Mouse (Mus musculus) cerebellum, adult 9-10 months (tissue): ENCODE data around the gene Gpha2.

Source experiments
- DNase-seq: peaks from one replicate; pipeline ENCODE4 v3.0.0; 2022

The Gpha2 gene

DNA sequence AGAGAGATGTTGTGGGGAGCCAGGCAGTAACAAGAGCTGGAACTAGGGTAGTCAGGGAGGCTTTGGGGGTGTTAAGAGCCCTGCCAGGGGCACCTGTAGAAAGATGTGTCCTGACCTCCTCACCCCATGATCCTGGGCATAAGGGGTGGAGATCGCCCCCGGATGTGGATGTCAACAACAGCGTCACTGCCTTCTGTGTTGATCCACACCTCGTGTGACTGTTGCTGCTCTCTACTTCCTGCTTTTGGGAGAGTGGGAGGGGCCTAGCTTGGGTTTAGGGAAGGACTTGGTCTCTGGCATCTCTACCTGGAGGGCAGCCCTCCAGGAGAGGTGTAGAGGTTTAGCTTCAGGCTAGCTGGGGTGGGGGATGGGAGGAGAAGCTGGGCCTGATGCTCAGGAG, 16.1 kb downstream of the Gpha2 start:
- peak; percentile 70 for DNase-seq

DNA sequence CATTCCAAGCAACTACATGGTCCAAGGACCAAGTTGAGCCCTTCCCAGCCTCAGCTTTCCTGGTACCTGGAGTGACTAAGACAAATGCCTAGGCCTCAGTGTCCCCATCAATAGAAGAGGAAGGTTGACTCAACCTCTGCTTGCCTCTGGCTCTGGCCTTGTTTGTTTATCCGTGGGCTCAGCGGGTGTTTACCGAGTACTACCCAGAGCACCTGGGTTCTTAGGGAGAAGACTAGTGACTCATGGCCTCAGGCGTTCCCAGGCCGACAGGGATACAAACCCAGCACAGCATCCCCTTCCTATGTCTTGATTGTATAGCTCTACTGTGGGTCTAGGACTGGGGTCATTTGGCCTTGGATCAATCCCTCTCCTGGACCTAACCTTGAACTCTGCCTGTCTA, 17.0 kb downstream of the Gpha2 start:
- no peak for DNase-seq

DNA sequence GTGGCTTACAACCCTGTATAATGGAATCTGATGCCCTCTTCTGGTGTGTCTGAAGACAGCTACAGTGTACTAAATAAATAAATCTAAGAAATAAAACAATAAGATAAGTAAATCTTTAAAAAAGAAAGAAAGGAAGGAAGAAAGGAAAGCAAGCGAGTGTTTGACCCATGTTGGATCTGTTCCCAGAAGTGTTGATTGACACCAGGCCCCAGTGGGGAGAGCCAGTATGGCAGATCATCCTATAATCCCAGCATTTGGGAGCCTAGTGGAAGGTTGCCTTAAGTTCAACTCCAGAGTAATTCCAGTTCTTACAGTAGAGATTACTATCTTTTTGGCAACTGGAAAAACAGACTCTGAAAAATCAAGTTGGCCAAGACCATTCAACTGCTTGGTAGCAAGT, 19.6 kb downstream of the Gpha2 start:
- no peak for DNase-seq

DNA sequence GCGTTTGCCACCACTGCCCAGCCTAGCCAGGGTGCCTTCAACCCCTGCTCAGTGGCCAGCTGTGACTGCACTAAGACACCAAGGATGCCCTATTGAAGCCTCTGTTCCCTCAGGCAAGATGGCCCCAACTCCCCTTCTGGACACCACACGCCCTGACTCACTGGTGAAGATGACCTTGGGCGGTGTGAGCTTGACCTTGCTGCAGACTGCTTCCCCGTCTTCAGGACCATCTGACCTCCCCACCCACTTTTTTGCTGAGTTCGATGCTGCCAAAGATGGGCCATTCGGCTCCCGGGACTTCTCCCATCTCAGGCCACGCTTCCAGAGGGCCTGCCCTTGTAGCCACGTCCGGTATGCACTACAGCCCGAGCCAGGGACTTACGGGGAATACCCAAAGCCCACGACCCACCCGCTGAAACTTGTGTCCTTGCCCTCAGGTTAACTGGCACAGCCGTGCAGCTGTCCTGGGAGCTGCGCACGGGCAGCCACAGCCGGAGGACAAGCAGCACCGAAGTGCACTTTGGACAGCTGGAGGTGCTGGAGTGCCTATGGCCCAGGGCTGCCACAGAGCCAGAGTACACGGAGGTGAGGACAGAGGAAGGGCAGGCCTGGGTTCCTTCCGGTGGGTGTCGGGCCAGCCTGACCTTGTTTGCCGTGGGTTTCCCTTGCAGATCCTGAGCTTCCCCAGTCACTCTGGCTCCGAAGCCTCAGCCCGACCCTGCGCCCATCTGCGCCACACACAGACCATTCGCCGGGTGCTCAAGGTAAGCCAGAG, 21.5 kb downstream of the Gpha2 start:
- no peak for DNase-seq

DNA sequence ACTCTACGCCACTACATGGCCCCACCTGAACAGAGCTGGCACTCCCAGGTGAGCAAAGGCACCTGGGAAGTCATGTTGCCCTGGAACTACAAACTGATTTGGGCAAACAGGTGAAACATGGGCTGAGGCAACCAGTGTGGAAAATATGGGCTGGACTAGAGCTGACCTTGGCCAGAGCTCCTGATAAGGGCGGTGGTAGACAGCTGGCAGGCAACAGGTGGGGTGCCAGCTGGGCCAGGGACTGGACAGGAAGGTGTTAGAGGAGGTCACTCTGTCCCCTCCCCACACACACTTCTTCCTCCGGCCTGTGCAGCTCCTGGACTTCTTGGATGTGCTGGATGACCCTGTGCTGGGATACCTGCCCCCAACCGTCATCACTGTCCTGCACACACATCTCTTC, 26.8 kb downstream of the Gpha2 start:
- no peak for DNase-seq

DNA sequence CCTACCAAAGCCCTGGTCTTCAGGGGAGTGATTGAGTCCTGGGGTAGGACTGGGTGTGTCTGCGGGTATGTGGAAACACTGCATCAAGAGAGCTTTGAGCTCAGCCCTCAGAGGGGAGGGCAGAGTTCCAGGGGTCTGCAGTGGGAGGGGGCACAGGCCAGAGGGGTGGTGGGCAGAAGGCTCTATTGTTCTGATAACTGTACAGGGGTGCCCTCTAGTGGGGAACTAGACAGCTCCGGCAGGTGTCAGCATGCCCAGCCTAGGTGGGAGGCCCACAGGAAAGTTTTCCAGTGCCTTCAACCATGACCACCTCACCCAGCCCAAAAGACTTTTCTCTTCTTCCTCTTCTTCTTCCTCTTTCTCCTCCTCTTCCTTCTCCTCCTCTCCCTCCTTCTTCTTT, 34.2 kb downstream of the Gpha2 start:
- peak; percentile 60 for DNase-seq

DNA sequence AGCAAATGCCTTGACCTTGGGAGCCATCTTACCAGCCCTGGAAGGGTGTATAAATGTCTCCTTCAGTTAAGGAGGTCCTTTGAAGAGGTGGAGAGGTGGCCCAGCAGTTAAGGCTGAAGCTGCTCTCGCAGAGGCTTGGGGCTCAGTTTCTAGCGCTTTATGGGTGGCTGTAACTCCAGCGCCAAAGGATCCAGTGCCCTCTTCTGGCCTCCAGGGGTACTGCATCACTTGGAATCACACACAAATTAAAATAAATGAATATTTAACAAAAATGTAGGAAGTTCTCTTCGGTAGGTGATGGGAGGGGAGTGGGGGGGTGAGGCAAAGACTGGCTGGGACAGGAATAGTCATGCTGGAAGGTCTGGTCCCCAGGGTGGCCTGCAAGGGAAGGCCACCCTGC, 34.8 kb downstream of the Gpha2 start:
- no peak for DNase-seq

DNA sequence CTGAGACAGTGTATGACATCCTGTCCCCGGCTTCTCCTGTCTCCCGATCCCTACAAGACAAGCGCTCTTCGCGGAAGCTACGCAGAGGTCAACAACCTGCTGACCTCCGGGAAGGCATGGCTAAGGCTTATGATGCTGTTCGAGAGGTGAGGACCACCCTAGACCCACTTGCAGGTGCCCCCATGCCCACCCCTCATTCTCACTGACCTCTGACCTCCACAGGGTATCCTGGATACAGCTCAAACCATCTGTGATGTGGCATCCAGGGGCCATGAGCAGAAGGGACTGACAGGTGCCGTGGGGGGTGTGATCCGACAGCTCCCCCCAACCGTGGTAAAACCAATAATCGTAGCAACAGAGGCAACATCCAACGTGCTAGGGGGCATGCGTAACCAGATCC, 35.2 kb downstream of the Gpha2 start:
- peak; percentile 58 for DNase-seq

DNA sequence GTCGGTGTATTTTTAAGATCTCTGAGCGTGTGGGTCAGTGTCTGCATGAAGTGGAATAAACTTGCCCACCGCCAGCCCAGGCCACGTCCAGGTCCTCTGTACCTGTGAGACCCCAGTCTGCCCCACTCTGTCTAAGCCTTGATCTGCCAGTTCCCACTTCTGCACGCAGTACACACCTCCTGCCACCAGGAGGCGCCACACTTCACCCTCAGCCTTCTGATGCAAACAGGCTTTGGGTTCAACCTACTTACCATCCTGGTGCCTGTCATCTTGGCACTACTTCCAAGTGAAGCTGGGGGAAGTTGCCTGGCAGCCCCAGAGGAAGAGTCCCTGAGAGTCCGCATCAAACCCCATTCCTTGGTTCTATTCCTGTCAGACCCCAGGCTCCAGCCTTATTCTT, 36.0 kb downstream of the Gpha2 start:
- DNase-seq: peak; percentile 92

DNA sequence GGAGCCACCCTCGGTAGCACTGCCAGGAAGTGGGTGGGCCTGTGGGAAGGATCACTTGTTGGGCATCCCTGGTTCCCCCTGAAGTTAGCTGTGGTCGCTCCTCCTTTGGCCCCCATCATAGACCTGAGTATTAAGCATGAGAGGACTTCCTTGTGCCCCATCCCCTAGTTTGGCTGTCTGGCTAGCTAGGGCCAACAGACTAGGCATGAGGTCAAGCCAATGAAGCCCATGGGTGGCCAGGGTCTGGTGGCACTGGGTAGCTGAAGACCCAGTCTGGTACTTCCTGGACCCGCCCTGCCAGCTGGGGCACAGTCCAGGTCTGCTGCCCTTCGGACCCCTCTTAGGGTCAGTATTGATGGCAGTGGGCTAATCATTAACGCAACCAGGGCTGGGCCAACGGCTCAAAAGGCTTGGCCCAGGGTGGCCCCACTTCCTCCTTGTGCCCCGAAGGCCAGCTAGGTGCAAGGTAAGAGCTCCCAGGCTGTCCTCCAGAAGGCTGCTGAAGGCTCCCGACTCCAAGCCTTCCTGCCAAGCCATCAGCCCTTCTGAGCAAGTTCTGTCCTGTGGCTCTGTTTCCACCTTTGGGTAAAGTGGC, 36.8 kb downstream of the Gpha2 start:
- peak; percentile 51 for DNase-seq

DNA sequence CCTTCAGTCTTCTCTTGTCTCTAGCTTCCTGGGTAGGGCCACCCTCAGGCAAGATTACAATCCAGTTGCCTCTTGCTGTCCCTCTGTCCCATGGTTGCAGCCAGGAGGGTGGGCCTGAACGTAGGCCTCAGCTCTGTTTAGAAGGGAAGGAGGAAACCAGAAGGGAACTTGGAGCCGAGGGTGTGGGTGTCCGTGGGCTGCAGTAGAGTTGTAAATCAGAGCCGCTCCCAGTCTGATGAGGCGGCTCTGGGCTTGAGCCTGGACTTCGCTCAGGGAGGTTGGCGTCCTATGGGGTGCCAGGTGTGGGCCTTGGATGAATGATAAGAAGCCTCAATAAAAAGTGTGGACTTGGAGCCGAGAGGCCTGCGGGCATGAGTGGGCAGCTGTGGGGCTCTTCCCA, 38.0 kb downstream of the Gpha2 start:
- DNase-seq: no peak

DNA sequence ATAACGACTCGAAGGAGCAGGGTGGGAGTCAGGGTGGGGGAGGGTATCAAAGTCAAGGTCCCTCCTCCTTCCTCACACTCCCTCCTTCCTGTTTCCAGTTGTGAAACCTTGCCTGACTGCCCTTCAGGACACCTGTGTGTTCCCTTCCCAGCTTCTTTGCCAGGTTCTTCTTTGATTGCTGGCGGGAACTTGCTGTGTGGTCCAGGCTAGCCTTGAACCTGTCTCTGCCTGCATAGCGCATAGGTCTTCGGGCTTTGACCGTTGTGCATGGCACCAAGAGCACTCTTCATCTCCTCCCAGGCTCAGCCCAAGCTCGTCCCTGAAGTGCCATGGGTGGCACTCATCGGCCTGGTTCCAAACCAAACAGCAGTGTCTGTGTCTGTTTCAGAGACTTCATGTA, 38.8 kb downstream of the Gpha2 start:
- DNase-seq: peak; percentile 57

DNA sequence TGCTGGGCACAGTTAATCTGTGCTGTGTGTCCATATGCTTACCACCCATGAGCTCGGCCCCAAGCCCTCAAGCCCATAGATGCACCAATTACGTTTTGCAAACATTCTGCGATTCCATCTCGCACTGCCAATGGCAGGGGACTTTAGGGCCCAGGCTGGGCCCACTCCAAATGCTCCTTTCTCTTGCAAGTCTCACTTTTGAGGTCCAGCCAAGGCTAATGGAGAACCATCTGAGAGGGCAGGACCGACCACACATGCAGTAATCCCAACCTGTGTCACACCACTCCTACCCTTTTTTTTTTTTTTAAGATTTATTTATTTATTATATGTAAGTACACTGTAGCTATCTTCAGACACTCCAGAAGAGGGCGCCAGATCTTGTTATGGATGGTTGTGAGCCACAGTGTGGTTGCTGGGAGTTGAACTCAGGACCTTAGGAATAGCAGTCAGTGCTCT, 39.6 kb downstream of the Gpha2 start:
- DNase-seq: peak; percentile 69

DNA sequence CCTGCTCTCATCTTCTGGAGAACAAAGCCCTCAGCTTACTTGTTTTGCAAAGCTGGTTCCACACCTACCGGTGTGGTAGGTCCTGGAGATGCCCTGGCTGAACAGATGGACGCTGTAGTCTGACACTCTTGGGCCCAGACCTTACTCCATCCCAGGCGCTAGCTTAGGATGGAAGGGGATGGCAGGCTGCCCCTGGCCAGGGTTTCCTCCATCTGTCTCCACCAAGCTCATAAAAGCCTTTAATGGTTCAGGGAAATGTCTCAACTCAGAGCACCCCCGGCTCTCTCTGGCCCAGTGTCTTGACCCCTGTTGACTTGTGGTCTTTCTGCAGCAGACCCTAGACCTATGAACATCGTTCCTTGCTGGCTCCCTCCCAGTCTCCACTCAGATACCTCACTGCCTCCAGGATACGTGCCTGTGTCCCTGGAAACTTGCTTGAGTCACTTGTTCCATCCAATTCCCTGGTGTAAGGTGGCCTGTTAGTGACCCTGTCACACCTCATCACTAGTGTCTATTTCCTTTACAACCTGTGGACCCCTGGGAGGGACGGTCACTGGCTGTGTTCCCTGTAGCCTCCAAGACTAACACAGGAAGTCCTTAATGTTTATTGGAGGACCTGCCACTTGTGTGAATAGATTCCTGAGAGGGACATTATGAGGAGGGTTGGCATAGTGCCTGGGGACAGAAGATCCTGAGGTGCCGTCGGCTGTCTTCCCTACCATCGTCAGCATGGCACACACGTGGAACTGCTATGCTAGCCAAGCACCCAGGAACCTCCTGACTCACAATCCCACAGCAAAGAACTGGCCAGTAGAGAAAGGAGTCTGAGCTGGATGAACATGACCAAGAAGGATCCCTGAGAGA, 41.4 kb downstream of the Gpha2 start:
- peak; percentile 97 for DNase-seq

DNA sequence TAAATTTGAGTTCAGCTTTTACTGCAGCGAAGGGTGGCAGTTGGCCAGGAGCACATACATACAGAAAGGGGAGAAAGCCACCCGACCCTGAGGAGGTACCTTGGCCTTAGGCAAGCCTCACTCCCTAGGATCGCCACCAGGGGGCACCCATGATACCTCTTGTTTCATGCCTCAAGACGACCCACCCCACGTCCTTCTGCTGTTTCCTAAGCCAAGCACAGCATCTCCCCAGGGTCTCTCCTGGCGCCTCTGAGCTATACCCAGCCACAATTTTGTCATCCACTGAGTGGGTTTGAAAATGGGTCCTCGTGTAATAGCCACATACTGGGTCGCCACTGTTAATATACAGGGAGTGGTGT, 42.0 kb downstream of the Gpha2 start:
- no peak for DNase-seq

DNA sequence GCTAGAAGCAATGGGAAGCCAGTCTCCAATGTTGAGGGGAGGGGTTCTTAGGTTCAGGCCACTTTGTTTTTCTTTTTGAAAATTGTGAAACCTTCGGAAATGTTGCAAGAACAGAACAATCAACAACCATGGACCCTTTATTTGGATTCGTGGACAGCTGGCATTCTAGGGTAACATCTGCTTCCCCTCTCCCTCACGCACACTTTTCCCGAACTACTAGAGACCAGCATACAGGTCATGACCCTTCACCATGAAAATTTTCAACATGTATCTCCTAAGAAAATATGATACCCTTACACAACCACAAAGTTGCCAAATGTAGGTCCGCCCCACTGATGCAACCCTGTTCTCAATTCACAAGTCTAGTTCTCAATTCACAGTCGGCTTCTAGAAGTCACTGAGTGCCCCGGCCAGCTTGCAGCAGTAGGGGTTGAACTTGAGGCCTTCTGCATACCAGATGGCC, 42.5 kb downstream of the Gpha2 start:
- DNase-seq: peak; percentile 57

DNA sequence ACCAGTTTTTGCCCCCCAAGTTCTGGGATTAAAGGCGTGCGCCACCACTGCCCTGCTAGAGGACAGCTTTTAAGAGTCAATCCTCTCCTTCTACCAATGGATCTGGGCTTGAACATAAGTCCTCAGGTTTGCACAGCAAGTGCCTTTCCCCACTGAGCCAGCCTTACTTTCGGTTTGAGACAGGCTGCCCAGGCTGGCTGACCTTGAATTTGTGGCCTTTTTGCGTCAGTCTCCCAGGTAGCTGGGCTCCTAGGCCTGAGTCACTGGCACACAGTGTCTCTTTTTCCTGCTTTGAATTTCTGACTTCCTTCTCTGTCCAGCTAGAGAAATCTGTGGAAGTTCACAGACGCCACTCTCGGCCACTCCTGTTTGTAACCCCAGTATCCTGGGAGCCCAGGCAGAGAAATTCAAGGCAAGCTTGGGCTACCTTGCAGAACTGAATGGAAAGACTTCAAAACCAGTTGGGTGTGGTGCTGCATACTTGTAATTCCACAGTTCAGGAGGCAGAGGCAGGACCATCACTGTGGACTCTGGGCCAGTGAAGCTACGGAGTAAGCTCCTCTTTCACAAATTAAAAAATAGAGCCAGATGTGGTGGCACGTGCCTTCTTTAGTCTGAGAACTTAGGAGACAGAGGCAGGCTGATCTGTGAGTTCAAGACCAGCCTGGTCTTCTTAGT, 43.8 kb downstream of the Gpha2 start:
- DNase-seq: no peak

DNA sequence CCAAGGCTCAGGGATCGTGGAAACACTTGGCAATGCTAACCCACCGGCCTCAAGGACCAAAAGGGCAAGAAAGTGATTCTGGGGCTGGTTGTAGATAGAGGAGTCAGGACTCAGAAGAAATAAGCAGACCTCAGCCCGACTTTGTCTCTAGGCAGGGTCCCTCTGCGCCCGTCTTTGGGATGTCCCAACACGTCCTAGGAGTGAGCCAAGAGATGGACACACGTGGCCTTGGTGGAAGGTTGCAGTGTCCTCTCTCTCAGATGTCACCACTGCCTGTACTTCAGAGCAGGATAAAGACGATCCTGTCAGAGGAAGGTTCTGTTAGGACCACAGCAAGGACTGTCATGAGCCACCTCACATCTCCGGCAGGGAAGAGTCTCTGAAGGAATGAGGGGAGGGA, 44.5 kb downstream of the Gpha2 start:
- no peak for DNase-seq

DNA sequence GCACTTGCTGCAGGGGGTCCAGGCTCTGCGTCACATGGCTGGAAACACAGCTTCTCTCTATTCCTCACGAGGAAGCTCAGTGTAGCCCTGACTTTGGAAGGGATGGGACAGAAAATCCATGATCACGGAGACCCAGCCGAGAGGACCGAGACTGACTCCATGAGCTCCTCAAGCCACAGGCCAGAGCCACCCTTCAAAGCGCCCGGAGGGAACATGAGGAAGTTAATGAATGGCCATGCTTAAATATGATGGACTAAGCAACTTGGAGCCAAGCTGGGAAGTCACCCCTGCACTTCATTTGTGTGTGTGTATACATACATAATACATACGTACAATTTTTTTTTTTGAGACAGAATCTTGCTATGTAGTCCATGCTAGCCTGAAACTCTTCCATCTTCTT, 45.0 kb downstream of the Gpha2 start:
- no peak for DNase-seq

DNA sequence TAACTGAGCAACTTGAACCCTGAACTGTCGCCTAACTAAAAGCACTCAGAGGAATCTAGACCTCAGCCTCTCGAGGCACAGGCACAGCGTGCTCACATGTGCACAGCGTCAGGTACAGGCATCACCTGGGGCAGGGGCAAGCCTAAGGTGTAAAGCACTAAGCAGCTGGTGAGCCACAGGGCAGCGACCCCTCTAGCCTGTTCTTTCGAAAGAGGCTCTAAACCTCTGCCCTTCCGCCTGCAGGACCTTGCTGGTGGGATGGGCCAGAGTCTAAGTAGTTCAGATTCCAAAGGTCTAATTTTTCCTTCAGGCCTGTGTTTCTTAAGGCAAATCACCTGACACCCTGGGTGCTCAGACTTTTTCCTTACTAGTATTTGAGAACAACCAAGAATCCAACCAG, 45.9 kb downstream of the Gpha2 start:
- DNase-seq: peak; percentile 43

DNA sequence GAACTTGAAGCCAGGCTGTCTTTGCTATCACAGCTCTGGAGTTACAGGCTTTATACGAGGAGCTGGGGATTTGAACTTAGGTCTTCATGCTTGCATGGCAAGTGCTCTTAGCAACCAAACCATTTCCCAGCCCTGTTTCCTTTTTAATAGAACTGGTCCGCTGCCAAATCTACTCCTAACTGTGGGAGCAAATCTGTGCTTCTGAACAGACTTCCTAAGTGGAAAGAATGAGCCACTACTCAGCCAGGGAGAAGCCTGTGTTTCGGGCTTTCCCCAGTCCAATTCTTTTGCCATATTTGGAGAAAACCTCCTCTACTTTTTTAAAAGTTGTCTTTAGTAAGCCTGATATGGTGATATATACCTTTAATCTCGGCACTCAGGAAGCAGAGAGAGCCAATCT, 46.6 kb downstream of the Gpha2 start:
- peak; percentile 64 for DNase-seq

DNA sequence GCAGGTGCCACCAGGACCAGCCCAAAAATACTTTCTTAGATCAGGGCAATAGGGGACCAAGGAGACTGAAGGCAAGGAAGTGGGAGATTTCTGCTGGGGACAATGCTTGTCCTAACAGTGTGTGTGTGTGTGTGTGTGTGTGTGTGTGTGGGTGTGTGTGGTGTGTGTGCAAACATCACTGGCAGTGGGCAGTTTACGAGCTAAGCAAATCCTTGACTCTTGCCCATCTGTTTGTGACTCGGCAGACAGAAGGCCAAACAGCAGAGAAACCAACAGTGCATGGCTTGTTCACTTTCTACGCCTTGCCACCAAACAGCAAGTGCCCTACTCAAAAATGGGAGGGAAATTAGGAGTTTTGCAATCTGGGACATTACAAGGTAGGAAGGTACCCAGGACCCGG, 47.4 kb downstream of the Gpha2 start:
- no peak for DNase-seq

DNA sequence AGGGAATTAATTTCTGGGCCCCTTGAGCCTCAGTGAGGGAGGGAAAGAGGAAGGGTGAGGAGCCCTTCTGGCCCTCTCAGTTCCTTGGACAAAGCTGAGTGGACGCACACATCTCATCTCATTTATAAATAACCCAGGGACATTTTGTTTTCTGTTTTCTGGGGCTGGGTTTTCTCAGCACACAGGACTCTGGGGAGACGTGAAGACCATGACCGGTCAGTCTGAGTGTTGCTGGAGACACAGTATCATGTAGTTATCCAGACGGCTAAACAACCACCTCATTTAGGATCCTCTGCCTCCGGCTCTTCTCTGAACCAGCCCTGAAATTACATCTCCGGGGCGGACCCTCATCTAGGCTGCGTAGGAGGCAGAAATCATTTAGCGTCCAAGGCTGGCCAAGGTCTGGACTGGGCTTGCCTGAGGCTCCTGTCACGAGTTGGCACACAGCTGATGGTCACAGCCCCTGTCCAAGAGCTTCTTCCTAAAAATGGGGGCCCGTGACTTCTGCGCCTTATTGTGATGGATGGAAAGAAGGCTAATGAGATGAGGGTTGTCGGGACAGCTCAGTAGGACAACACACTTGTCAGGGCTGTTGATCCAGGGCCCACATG, 47.9 kb downstream of the Gpha2 start:
- DNase-seq: no peak
